Mouse (Mus musculus) effector memory CD4-positive, alpha-beta T cell, adult 5 months (primary cell): ENCODE data around the gene Hmces. TPM values are rescaled to one million over a fixed set of nuclear protein-coding genes. Genes with fewer than 3 reads are reported as not detected.

Experiments used
- polyA plus RNA-seq: library from polyadenylated mRNA; unstranded; fragments of 100-300 nt; shearing (Covaris generic); gene quantifications from one replicate; pipeline ENCODE4 v1.2.1, GENCODE M21; 2017

Hmces gene
- polyA plus RNA-seq = 98.1 TPM

GRCm38 (mm10) chr6:87913661-87914325, at the start of gene Hmces:
Gene Hmces (plus strand): TSS chr6:87913935.

DNA sequence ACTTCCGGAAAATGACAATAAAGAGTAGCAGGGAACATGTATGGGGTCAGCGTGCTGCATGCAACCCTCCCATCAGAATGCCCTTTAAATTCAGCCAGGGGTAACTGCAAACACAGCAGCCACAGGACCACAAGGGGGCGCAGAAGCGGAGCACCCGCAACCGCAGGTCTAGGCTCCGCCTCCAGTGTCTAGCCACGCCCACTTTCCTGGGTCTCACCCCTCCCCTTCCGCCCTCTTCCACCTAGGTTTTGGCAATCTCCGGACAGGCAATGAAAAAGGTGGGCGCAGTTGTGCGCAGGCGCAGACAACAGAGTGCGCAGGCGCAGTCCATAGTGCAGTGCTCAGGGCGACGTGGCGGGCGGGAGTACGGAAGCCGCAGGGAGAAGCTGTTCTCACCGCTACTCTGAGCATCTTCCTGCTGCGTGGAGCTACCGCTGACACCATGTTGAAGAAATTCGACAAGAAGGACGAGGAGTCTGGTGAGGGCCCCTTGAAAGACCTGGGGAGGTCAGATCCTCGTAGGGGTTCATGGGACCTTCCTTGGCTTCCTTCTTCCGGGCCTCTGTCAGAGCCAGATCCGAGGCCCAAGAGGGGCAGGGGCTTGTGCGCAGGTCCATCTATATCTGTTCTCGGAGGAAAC, 26.0 kb upstream of the Hmces start, which contains the start of gene Copg1:
TSS of gene Copg1 (plus strand) at position 221 of the 640 bp plus-strand sequence.

DNA sequence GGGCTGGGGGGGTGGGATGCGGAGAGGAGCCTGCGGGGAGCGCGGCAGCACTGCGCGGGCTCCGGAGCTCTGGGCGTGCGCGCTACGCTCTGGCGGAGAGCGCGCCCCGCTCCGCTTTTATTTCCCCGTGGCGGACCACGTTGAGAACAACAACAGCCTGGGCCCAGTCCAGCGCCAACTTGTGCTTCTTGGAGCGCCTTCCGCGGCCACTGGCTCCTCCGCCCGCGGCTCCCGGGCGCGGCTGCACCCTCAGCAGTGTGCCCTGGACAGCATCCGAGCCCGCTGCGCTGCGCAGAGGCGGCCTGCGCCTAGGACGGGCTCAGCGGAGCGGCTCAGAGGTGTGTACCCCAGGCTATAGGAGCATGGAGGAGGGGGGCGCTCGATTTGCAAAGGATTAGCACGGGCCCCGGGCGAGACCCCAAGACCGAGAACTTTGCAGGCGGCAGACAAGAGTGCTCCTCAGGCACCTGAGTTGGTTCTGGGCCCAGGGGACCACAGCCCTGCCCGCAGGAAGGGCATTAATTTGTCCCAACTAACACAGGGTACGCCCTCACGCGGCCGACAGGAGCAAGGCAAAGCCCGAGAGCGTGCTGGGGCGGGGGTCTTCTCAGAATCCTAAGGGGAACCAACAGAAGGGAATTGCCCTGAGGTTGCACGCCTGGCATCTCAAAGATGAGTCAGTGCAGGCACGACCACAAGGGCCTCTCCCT, 68.0 kb downstream of the Hmces start, which contains the start of gene H1fx:
TSS of gene H1fx (minus strand) at position 91 of the 710 bp plus-strand sequence.

Other genes starting within 250 kb of the Hmces start
- 3.9 TPM for gene Aplf, start 241.7 kb upstream of the Hmces start, polyA plus RNA-seq
- gene Efcc1, start 183.1 kb upstream of the Hmces start, polyA plus RNA-seq = 0.40 TPM
- gene Gp9, start 135.9 kb upstream of the Hmces start, polyA plus RNA-seq = not detected
- gene Rab43, start 101.8 kb upstream of the Hmces start, polyA plus RNA-seq = 79.6 TPM
- gene Gm45140, start 78.1 kb upstream of the Hmces start, polyA plus RNA-seq = 58.1 TPM
- 448 TPM for gene Isy1, start 75.1 kb upstream of the Hmces start, polyA plus RNA-seq
- gene Cnbp, start 62.8 kb upstream of the Hmces start, polyA plus RNA-seq = 2,164 TPM
- 165 TPM for gene Copg1, start 26.1 kb upstream of the Hmces start, polyA plus RNA-seq
- not detected for gene H1fx, start 67.7 kb downstream of the Hmces start, polyA plus RNA-seq
- 287 TPM for gene Rab7, start 131.3 kb downstream of the Hmces start, polyA plus RNA-seq
- gene Rpn1, start 170.5 kb downstream of the Hmces start, polyA plus RNA-seq = 111 TPM